Mouse (Mus musculus) myocyte (in vitro differentiated cells): ENCODE measurements at regions not wholly inside any gene's neighbourhood (a gene's known extent, or its start where the extent isn't known, plus 50 kb on each side); places are given as distances from the start of the nearest gene placed in this dataset.

ENCODE experiments used
- H3K27me3 ChIP-seq: one replicate; pipeline ENCODE4 v1.6.1; 2011; ENCODE audit not compliant: control insufficient read depth, insufficient read depth, insufficient read length
- H3K36me3 ChIP-seq: one replicate; pipeline ENCODE4 v1.6.1; 2011; ENCODE audit not compliant: control insufficient read depth, insufficient read depth
- H3K4me2 ChIP-seq: one replicate; pipeline ENCODE4 v1.6.1; 2011; ENCODE audit warnings: low read depth, control low read depth
- H3K4me3 ChIP-seq: one replicate; pipeline ENCODE4 v1.5.1; 2011; ENCODE audit warnings: mild to moderate bottlenecking, control low read depth, moderate library complexity
- H3K79me2 ChIP-seq: one replicate; pipeline ENCODE4 v1.6.1; 2011; ENCODE audit not compliant: control insufficient read depth, insufficient read depth
- H3ac ChIP-seq: one replicate; pipeline ENCODE4 v1.6.1; 2011; ENCODE audit not compliant: control insufficient read depth, insufficient read length
- CEBPB ChIP-seq: IDR thresholded peaks from 2 replicates; pipeline ENCODE4 v1.6.1; 2011; ENCODE audit warnings: mild to moderate bottlenecking, moderate library complexity; ENCODE audit not compliant: poor library complexity, insufficient read depth, severe bottlenecking
- E2F4 ChIP-seq: IDR thresholded peaks from one replicate; pipeline ENCODE4 v1.6.1; 2011; ENCODE audit warnings: mild to moderate bottlenecking, control low read depth, moderate library complexity; ENCODE audit not compliant: insufficient read depth
- MAX ChIP-seq: IDR thresholded peaks from one replicate; pipeline ENCODE4 v1.6.1; 2011; ENCODE audit warnings: low read depth, mild to moderate bottlenecking, control low read depth
- MYOD1 ChIP-seq, 3 experiments: IDR thresholded peaks; one replicate each; pipeline ENCODE4 v1.6.1; 2011; ENCODE audit warnings: control low read depth in 2 of 3, low read depth in 2 of 3, mild to moderate bottlenecking in 2 of 3, moderate library complexity in 1 of 3; ENCODE audit not compliant: insufficient read length in 2 of 3, control insufficient read depth in 1 of 3
- MYOG ChIP-seq, 3 experiments: IDR thresholded peaks; one replicate each; pipeline ENCODE4 v1.6.1; 2011; ENCODE audit warnings: control low read depth in 2 of 3, low read depth in 2 of 3, mild to moderate bottlenecking in 2 of 3; ENCODE audit not compliant: insufficient read length in 2 of 3, control insufficient read depth in 1 of 3, insufficient read depth in 1 of 3
- POLR2A ChIP-seq: IDR thresholded peaks from one replicate; pipeline ENCODE4 v1.6.1; 2011; ENCODE audit warnings: low read depth, mild to moderate bottlenecking, control low read depth, moderate library complexity; ENCODE audit not compliant: insufficient read length
- POLR2AphosphoS2 ChIP-seq: IDR thresholded peaks from one replicate; pipeline ENCODE4 v1.6.1; 2011; ENCODE audit warnings: low read depth, control low read depth; ENCODE audit not compliant: insufficient read length
- REST ChIP-seq: IDR thresholded peaks from one replicate; pipeline ENCODE4 v1.6.1; 2011; ENCODE audit warnings: mild to moderate bottlenecking, control low read depth, moderate library complexity; ENCODE audit not compliant: insufficient read depth, insufficient read length
- SRF ChIP-seq: IDR thresholded peaks from one replicate; pipeline ENCODE4 v1.6.1; 2011; ENCODE audit warnings: low read depth; ENCODE audit not compliant: control insufficient read depth, insufficient read length
- TCF12 ChIP-seq: IDR thresholded peaks from one replicate; pipeline ENCODE4 v1.6.1; 2011; ENCODE audit warnings: mild to moderate bottlenecking, control low read depth; ENCODE audit not compliant: poor library complexity, insufficient read depth, severe bottlenecking
- TCF3 ChIP-seq: IDR thresholded peaks from one replicate; pipeline ENCODE4 v1.6.1; 2011; ENCODE audit warnings: low read depth, control low read depth; ENCODE audit not compliant: insufficient read length
- USF1 ChIP-seq: IDR thresholded peaks from one replicate; pipeline ENCODE4 v1.6.1; 2011; ENCODE audit warnings: low read depth, mild to moderate bottlenecking, control low read depth, moderate library complexity

DNA sequence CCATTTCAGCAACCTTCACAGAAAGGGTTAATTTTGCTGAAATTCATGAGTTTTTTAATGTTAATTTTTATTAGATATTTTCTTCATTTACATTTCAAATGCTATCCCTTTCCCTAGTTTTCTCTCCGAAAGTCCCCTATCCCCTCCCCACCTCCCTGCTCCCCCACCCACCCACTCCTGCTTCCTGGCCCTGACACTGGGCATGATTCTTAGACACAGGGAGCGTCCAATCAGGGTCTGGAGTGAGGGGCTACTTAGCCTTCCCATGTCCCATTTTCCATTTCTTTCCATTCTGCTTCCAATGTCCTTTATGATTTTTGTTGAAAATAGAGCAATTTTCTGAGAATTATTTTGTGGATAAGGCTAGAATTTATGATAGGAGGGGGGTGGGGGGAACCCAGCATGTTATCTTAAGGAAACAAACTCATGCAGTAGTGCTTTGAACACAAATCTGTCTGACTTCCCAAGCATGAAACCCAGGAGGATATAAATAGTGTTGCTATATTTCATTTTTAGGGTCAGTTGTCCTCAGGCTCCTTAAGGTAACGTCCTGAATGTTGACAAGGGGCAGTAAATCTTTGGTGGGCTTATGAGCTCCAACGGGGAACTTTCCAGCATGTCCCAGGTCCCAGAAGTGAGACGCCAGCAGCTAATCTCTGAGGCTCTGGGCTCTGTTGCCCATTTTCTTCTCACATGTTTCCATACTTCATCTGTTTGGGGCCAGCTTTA lies 254.0 kb downstream of the 4930544G11Rik start:
- Histone ChIP-seq H3K4me3 (no peak overlapping the region), H3K4me2 (no peak overlapping the region), H3K36me3 (no peaks in the 10 kb centered on the region), H3ac (no peak overlapping the region), H3K27me3 (no peaks in the 10 kb centered on the region), H3K79me2 (no peaks in the 10 kb centered on the region)
- no peak for TF ChIP-seq SRF
- TF ChIP-seq POLR2A, result no peak
- no peak for TF ChIP-seq USF1
- no peak for TF ChIP-seq POLR2AphosphoS2
- TF ChIP-seq MYOD1 (IDR thresholded peaks at IDR 0.05; ENCODE audit: control insufficient read depth in 1 of 3, insufficient read length in 2 of 3, low read depth in 2 of 3), result no peak
- no peak for TF ChIP-seq E2F4
- TF ChIP-seq MYOG (IDR thresholded peaks at IDR 0.05; ENCODE audit: control insufficient read depth in 1 of 3, insufficient read depth in 1 of 3, insufficient read length in 2 of 3, low read depth in 2 of 3), result no peak
- no peak for TF ChIP-seq REST
- no peak for TF ChIP-seq MAX
- TF ChIP-seq TCF12, result no peak
- TF ChIP-seq CEBPB, result no peak
- no peak for TF ChIP-seq TCF3

DNA sequence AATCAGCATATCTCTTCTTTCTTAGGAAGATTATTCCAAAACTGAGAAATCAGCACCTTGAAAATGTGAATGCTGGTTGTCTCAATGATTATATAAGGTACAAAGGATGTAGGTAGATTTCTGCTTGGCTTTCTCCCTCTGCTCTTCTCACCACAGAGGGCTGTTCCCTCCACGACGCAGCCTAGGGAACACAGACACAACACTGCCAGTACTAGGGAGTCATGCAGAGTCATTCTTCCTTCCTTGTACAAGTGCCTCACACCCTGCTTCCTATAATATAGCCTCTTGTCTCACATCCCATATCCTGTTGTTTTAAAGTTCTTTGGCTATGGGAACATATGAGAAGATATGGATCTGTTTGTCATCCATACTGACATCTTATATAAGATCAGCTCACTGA lies 265.1 kb downstream of the 4930544G11Rik start:
- Histone ChIP-seq H3K36me3 (no peaks in the 10 kb centered on the region), H3K4me3 (no peak overlapping the region), H3ac (no peak overlapping the region), H3K27me3 (no peaks in the 10 kb centered on the region), H3K79me2 (no peaks in the 10 kb centered on the region), H3K4me2 (no peak overlapping the region)
- TF ChIP-seq REST (no peak), POLR2A (no peak), CEBPB (no peak), TCF12 (no peak), MYOG (IDR thresholded peaks at IDR 0.05; ENCODE audit: control insufficient read depth in 1 of 3, insufficient read depth in 1 of 3, insufficient read length in 2 of 3, low read depth in 2 of 3) (no peak), MYOD1 (IDR thresholded peaks at IDR 0.05; ENCODE audit: control insufficient read depth in 1 of 3, insufficient read length in 2 of 3, low read depth in 2 of 3) (no peak), SRF (no peak), MAX (no peak), TCF3 (no peak), POLR2AphosphoS2 (no peak), USF1 (no peak), E2F4 (no peak)

DNA sequence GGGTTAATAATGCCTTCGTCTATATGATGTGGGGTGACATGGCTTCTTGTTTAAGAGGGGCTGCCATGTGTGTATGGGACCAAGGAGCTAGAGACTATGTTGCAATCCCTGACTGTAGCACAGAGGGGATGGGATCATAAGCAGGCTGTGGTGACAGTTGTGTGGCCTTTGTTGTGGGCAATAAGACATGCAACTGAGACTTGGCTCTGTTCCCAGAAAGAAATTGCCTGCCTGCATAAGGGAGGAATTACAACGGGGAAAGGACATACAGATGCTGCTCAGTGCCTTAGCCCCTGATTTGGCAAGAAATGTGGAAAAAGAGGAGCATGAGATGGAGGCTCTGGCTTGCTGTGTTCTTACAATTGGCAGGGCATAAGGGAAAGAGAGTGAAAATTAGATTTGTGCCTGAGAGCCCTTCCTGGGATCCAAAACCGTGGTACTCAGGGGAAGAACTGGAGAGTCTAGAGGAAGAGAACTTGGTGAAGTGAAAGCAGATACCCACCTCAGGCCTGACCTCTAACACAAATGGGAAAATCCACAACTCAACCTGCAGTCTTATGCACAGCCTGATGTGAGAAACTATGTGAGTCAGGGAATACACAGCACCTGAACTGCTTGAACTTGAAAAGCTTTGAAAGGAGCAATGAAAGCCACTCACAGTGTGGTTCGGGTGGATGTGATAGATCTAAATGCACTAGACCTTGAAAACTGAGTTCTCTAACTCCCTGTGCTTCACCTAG lies 271.9 kb downstream of the 4930544G11Rik start:
- no peak overlapping the region for H3ac ChIP-seq
- no peaks in the 10 kb centered on the region for H3K36me3 ChIP-seq
- H3K79me2 ChIP-seq, result no peaks in the 10 kb centered on the region
- no peak overlapping the region for H3K4me2 ChIP-seq
- no peaks in the 10 kb centered on the region for H3K27me3 ChIP-seq
- H3K4me3 ChIP-seq, result no peak overlapping the region
- no peak for TF ChIP-seq TCF12
- no peak for TF ChIP-seq TCF3
- no peak for TF ChIP-seq CEBPB
- no peak for TF ChIP-seq POLR2A
- TF ChIP-seq MAX, result no peak
- no peak for TF ChIP-seq REST
- TF ChIP-seq E2F4, result no peak
- no peak for TF ChIP-seq MYOD1 (IDR thresholded peaks at IDR 0.05; ENCODE audit: control insufficient read depth in 1 of 3, insufficient read length in 2 of 3, low read depth in 2 of 3)
- TF ChIP-seq POLR2AphosphoS2, result no peak
- no peak for TF ChIP-seq USF1
- no peak for TF ChIP-seq SRF
- TF ChIP-seq MYOG (IDR thresholded peaks at IDR 0.05; ENCODE audit: control insufficient read depth in 1 of 3, insufficient read depth in 1 of 3, insufficient read length in 2 of 3, low read depth in 2 of 3), result no peak

DNA sequence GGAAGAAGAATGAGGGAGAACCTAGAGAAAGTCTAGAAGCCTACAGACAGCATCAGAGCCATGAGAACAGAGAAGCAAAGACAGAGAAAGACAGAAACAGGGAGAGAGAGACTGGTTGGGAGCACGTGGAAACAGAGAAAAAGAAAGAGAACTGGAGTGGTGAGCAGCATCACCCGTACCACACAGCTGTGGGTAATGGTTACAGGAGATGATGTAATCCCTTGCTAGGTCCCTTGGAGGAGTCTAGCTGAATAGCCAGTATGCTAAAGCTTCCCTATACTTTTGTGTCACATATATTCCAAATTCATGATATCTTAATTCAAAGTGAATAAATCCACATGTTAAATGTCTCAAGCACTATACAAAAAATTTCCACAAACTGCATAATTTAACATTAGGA lies 284.0 kb downstream of the 4930544G11Rik start:
- Histone ChIP-seq H3K4me2 (no peak overlapping the region), H3K36me3 (no peaks in the 10 kb centered on the region), H3K27me3 (no peaks in the 10 kb centered on the region), H3K4me3 (no peak overlapping the region), H3ac (no peak overlapping the region), H3K79me2 (no peaks in the 10 kb centered on the region)
- no peak for TF ChIP-seq SRF
- no peak for TF ChIP-seq POLR2AphosphoS2
- no peak for TF ChIP-seq USF1
- TF ChIP-seq MAX, result no peak
- TF ChIP-seq REST, result no peak
- TF ChIP-seq MYOG (IDR thresholded peaks at IDR 0.05; ENCODE audit: control insufficient read depth in 1 of 3, insufficient read depth in 1 of 3, insufficient read length in 2 of 3, low read depth in 2 of 3), result no peak
